Mouse (Mus musculus): Measurements from ENCODE around the gene Fmnl2. TPM values are rescaled to one million over a fixed set of nuclear protein-coding genes. Genes with fewer than 3 reads are reported as not detected.
A peak's percentile ranks its signal among the peaks of the same experiment; 100 is the strongest.

The Fmnl2 gene
- total and polyA plus RNA-seq, 2 experiments, result 0.94 to 4.4 TPM

GRCm38 (mm10) chr2:52952202-52952730 lies 94.6 kb downstream of the Fmnl2 start:
- Histone ChIP-seq H3K9ac (ENCODE audit: low read depth, low read length) (no peak overlapping the region), H3K27me3 (ENCODE audit: control insufficient read depth, insufficient read depth, low read length) (no peaks in the 10 kb centered on the region), H3K4me3 (ENCODE audit: insufficient read depth, low read depth, low read length) (no peak overlapping the region), H3K27ac (replicated peaks; ENCODE audit: insufficient read depth, low read depth, low read length) (no peak overlapping the region), H3K4me1 (ENCODE audit: control insufficient read depth, insufficient read depth, low read length) (0 out of 2 replicates have a peak, but pooled peaks cover 2% of the 10 kb centered on the region), H3K79me2 (ENCODE audit: control insufficient read depth, insufficient read depth, low read length) (peaks cover 4% of the 10 kb centered on the region; the same call in 1 of the 2 replicates), H3K36me3 (ENCODE audit: control insufficient read depth, insufficient read depth, low read length) (no peaks in the 10 kb centered on the region)
- no peak for DNase-seq (ENCODE audit: extremely low read depth, low read depth, low spot score)
- 75% methylated on average over 6 of the region's 6 CpGs for WGBS
- no peak for TF ChIP-seq CTCF (IDR thresholded peaks at IDR 0.05; ENCODE audit: low read depth, low read length)
- no peak for TF ChIP-seq POLR2A (IDR thresholded peaks at IDR 0.05; ENCODE audit: extremely low read depth, insufficient read depth, low read length)

DNA sequence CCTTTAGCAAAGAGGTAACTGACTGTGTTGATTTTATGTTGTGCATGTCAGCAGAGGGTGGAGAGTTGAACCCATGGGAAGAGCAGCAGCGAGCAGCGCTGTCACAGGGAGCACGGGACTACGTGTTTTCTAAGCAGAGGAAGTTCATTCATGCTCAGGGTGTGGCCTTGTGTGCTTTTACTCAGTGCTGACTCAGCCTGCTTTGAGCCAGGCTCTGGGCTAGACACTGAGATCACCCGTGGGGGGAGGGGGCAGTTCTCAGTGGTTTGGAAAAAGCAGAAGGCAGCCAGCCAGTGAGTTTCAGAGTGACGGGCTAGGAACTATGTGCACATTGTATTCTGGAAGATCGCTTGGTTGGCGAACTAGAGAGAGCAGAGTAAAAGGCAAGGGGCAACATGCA lies 97.4 kb downstream of the Fmnl2 start:
- peaks cover 4% of the 10 kb centered on the region; the same call in 1 of the 2 replicates for H3K79me2 ChIP-seq (ENCODE audit: control insufficient read depth, insufficient read depth, low read length)
- peak; percentile 75 for DNase-seq (ENCODE audit: extremely low read depth, low read depth, low spot score)

GRCm38 (mm10) chr2:52955831-52956230 lies 98.2 kb downstream of the Fmnl2 start:
- Histone ChIP-seq H3K9ac (ENCODE audit: low read depth, low read length) (no peak overlapping the region), H3K4me1 (ENCODE audit: control insufficient read depth, insufficient read depth, low read length) (peaks cover 10% of the 10 kb centered on the region), H3K27ac (replicated peaks; ENCODE audit: insufficient read depth, low read depth, low read length) (no peak overlapping the region), H3K79me2 (ENCODE audit: control insufficient read depth, insufficient read depth, low read length) (peaks cover 4% of the 10 kb centered on the region; the same call in 1 of the 2 replicates), H3K4me3 (ENCODE audit: insufficient read depth, low read depth, low read length) (no peak overlapping the region), H3K27me3 (ENCODE audit: control insufficient read depth, insufficient read depth, low read length) (no peaks in the 10 kb centered on the region), H3K36me3 (ENCODE audit: control insufficient read depth, insufficient read depth, low read length) (no peaks in the 10 kb centered on the region)
- no peak for DNase-seq (ENCODE audit: extremely low read depth, low read depth, low spot score)
- WGBS, result 92% methylated on average over 10 of the region's 10 CpGs
- no peak for TF ChIP-seq POLR2A (IDR thresholded peaks at IDR 0.05; ENCODE audit: extremely low read depth, insufficient read depth, low read length)
- no peak for TF ChIP-seq CTCF (IDR thresholded peaks at IDR 0.05; ENCODE audit: low read depth, low read length)

More for the DNA sequence above, 97.4 kb downstream of the Fmnl2 start:
- Histone ChIP-seq H3K27me3 (ENCODE audit: control insufficient read depth, insufficient read depth, low read length) (no peaks in the 10 kb centered on the region), H3K4me1 (ENCODE audit: control insufficient read depth, insufficient read depth, low read length) (peaks cover 10% of the 10 kb centered on the region), H3K36me3 (ENCODE audit: control insufficient read depth, insufficient read depth, low read length) (no peaks in the 10 kb centered on the region), H3K4me3 (ENCODE audit: insufficient read depth, low read depth, low read length) (no peak overlapping the region), H3K9ac (ENCODE audit: low read depth, low read length) (no peak overlapping the region), H3K27ac (replicated peaks; ENCODE audit: insufficient read depth, low read depth, low read length) (no peak overlapping the region)
- WGBS, result 44% methylated on average over 8 of the region's 8 CpGs
- TF ChIP-seq POLR2A (IDR thresholded peaks at IDR 0.05; ENCODE audit: extremely low read depth, insufficient read depth, low read length) (no peak), CTCF (IDR thresholded peaks at IDR 0.05; ENCODE audit: low read depth, low read length) (no peak)

- DNase-seq (ENCODE audit: extremely low read depth, low read depth, low spot score), result no peak
- Histone ChIP-seq H3K9ac (ENCODE audit: low read depth, low read length) (no peak overlapping the region), H3K4me1 (ENCODE audit: control insufficient read depth, insufficient read depth, low read length) (peaks cover 15% of the 10 kb centered on the region), H3K36me3 (ENCODE audit: control insufficient read depth, insufficient read depth, low read length) (no peaks in the 10 kb centered on the region), H3K27me3 (ENCODE audit: control insufficient read depth, insufficient read depth, low read length) (no peaks in the 10 kb centered on the region), H3K27ac (replicated peaks; ENCODE audit: insufficient read depth, low read depth, low read length) (no peak overlapping the region), H3K79me2 (ENCODE audit: control insufficient read depth, insufficient read depth, low read length) (peaks cover 4% of the 10 kb centered on the region; the same call in 1 of the 2 replicates), H3K4me3 (ENCODE audit: insufficient read depth, low read depth, low read length) (no peak overlapping the region)
- 77% methylated on average over 8 of the region's 8 CpGs for WGBS
- TF ChIP-seq CTCF (IDR thresholded peaks at IDR 0.05; ENCODE audit: low read depth, low read length) (no peak), POLR2A (IDR thresholded peaks at IDR 0.05; ENCODE audit: extremely low read depth, insufficient read depth, low read length) (no peak)
These were observed 100.3 kb downstream of the Fmnl2 start for GRCm38 (mm10) chr2:52957771-52958534.

DNA sequence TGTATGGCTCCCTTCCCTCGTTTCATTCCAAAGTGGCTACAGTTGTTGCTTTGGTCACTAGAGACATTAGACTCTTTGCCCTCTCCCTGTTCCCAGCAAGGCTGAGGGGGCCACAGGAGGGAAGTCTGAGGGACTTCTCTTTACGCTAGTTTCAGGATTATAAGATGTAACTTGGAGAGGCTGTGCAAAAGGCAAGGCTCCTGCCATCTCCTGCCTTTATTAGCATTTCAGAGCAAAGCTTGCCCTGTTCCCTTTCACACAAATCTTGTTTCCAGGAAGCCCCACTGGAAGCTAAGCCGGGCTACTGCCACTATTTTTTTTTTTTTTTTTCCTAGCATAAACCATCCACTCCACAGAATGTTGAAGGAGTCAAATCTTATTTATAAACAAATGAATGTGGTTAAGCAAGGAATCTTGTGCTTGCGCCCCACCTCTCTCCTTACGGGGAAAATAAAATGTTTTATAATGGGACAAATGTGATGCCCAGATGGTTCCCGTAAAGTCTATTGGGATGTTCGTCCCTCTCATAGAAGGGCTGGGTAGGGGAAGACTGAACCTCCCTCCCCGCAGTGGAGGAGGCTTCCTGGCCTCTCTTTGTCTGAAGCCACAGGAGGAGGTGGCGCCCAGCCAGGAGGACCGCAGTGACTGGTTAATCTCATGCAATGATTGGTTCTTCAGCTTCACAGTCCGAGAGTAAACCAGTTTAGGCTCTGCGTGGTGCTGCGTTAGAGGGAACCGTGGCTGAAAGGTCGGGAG lies 101.1 kb downstream of the Fmnl2 start:
- Histone ChIP-seq H3K79me2 (ENCODE audit: control insufficient read depth, insufficient read depth, low read length) (peaks cover 2% of the 10 kb centered on the region; the same call in 1 of the 2 replicates), H3K9ac (ENCODE audit: low read depth, low read length) (0 out of 2 replicates have a peak overlapping the region, but pooled peaks have one; percentile 2), H3K4me1 (ENCODE audit: control insufficient read depth, insufficient read depth, low read length) (peaks cover 15% of the 10 kb centered on the region), H3K36me3 (ENCODE audit: control insufficient read depth, insufficient read depth, low read length) (no peaks in the 10 kb centered on the region), H3K27me3 (ENCODE audit: control insufficient read depth, insufficient read depth, low read length) (no peaks in the 10 kb centered on the region), H3K27ac (replicated peaks; ENCODE audit: insufficient read depth, low read depth, low read length) (no peak overlapping the region), H3K4me3 (ENCODE audit: insufficient read depth, low read depth, low read length) (no peak overlapping the region)
- WGBS, result 27% methylated on average over 15 of the region's 15 CpGs
- peak; percentile 34 for DNase-seq (ENCODE audit: extremely low read depth, low read depth, low spot score)
- TF ChIP-seq POLR2A (IDR thresholded peaks at IDR 0.05; ENCODE audit: extremely low read depth, insufficient read depth, low read length), result no peak
- TF ChIP-seq CTCF (IDR thresholded peaks at IDR 0.05; ENCODE audit: low read depth, low read length), result no peak

All from liver, adult 2 months (tissue).